Mouse (Mus musculus) small intestine, adult 2 months (tissue): ENCODE measurements around the gene Fam135a. TPM values are rescaled to one million over a fixed set of nuclear protein-coding genes. Genes with fewer than 3 reads are reported as not detected.

Experiments used
- H3K27ac ChIP-seq: fragments of 200-500 bp; 2 replicates; pipeline ENCODE4 v1.5.1; 2012; ENCODE audit warnings: low read depth, low read length, control low read depth, inconsistent platforms; ENCODE audit not compliant: insufficient read depth
- H3K27me3 ChIP-seq: fragments of 200-500 bp; 2 replicates; pipeline ENCODE4 v1.6.1; 2012; ENCODE audit warnings: mild to moderate bottlenecking, moderate library complexity, low read length, inconsistent platforms; ENCODE audit not compliant: control insufficient read depth, insufficient read depth
- H3K36me3 ChIP-seq: fragments of 200-500 bp; 2 replicates; pipeline ENCODE4 v1.6.1; 2012; ENCODE audit warnings: mild to moderate bottlenecking, low read length, control low read depth, inconsistent platforms; ENCODE audit not compliant: control insufficient read depth, insufficient read depth
- H3K4me1 ChIP-seq: fragments of 200-500 bp; 2 replicates; pipeline ENCODE4 v1.6.1; 2012; ENCODE audit warnings: low read length, inconsistent platforms, mixed read lengths; ENCODE audit not compliant: control insufficient read depth, insufficient read depth, insufficient read length
- H3K4me3 ChIP-seq: fragments of 200-500 bp; 2 replicates; pipeline ENCODE4 v1.5.1; 2012; ENCODE audit warnings: low read depth, mild to moderate bottlenecking, control low read depth, inconsistent platforms, low read length, moderate library complexity
- CTCF ChIP-seq: fragments of 200-500 bp; IDR thresholded peaks from 2 replicates; pipeline ENCODE4 v1.5.1; 2012; ENCODE audit warnings: low read depth, mild to moderate bottlenecking, control low read depth, inconsistent platforms, low read length, moderate library complexity, mixed read lengths; ENCODE audit not compliant: insufficient replicate concordance, insufficient read length; ENCODE audit errors: extremely low read depth
- POLR2A ChIP-seq: fragments of 200-500 bp; IDR thresholded peaks from 2 replicates; pipeline ENCODE4 v1.6.1; 2012; ENCODE audit warnings: low read depth, mild to moderate bottlenecking, control low read depth, inconsistent platforms, low read length, moderate library complexity
- whole genome bisulfite sequencing: fragments of 180-500 bp; shearing (Covaris S2); methylation state at CpG from one replicate; pipeline ENCODE4 v1.1.7; 2018; 5-methylcytosine and 5-hydroxymethylcytosine counted together
- polyA plus RNA-seq: library from polyadenylated mRNA; depleted of rRNA; stranded (reverse); fragments of >200 nt; gene quantifications from 2 replicates; pipeline ENCODE4 v1.2.3, GENCODE M21; 2012

Fam135a gene
- polyA plus RNA-seq, 1 experiment, result 6.7 TPM

DNA sequence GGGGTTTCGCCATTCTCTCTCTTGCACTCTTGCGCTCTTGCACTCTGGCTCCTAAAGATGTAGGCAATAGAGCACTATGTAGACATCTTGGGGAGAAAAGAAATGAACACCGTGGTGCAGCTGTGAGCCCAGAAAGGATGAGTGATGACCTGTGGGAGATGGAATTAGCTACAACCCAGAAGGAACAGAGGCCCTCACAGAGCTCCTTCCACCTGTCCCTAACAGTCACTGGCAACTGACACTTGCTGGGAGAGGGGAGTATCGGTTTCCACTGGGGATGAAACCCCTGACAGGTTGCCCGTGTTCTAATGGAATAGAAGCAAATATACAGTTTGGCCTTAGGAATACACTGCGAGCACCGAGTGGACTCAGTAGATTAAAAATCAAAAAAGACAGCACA, 31.3 kb downstream of the Fam135a start:
- Histone ChIP-seq H3K4me3 (no peak overlapping the region), H3K36me3 (peaks cover 4% of the 10 kb centered on the region), H3K27me3 (no peaks in the 10 kb centered on the region), H3K27ac (no peak overlapping the region), H3K4me1 (no peaks in the 10 kb centered on the region)
- WGBS, result 95% methylated on average over 7 of the region's 7 CpGs
- no peak for TF ChIP-seq POLR2A
- TF ChIP-seq CTCF, result no peak

DNA sequence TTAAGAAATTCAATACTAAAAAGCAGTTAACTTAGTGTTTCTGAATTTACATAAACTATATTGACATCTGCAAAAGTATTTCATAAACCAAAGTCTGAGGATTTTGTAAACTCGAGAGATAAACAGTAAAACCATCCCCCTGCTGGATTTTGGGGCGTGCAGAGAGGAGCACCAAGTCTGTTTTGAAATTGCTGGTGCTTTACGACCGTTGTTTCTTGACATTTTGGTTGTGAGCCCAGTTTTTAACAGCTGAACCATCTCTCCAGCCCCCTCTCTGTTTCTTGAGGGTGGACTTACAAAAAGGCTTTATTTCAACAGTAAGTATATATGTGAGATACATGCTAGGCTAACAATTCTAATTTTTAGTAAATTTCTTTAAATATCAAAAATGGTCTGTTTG, 33.4 kb downstream of the Fam135a start:
- 71% methylated on average over 4 of the region's 4 CpGs for WGBS
- H3K27ac ChIP-seq, result no peak overlapping the region
- TF ChIP-seq POLR2A (no peak), CTCF (no peak)
- H3K4me3 ChIP-seq, result no peak overlapping the region
- peaks cover 3% of the 10 kb centered on the region; the same call in 1 of the 2 replicates for H3K36me3 ChIP-seq
- H3K27me3 ChIP-seq, result no peaks in the 10 kb centered on the region
- no peaks in the 10 kb centered on the region for H3K4me1 ChIP-seq

DNA sequence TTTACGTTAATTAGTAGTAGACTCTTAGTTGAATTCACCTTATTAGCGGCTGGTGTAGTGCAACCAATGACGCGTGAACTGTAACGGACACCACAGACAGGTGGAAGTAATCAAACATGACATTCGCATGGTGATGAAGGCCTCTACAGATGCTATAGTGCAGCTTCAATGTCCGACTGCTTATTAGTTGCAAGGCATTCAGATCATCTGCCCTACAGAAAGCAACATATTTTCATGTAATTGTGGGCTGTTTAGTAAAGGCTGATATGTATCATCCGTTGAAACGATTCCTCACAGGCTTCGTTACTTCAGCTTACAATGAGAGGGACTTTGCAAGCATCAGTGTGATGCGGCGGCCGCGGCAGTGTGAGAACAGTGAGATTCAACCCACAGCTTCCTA, 44.4 kb downstream of the Fam135a start:
- H3K36me3 ChIP-seq, result peaks cover 25% of the 10 kb centered on the region
- H3K4me3 ChIP-seq, result no peak overlapping the region
- 95% methylated on average over 14 of the region's 14 CpGs for WGBS
- TF ChIP-seq CTCF, result no peak
- TF ChIP-seq POLR2A, result no peak
- H3K27ac ChIP-seq, result no peak overlapping the region
- no peaks in the 10 kb centered on the region for H3K27me3 ChIP-seq
- H3K4me1 ChIP-seq, result no peaks in the 10 kb centered on the region

DNA sequence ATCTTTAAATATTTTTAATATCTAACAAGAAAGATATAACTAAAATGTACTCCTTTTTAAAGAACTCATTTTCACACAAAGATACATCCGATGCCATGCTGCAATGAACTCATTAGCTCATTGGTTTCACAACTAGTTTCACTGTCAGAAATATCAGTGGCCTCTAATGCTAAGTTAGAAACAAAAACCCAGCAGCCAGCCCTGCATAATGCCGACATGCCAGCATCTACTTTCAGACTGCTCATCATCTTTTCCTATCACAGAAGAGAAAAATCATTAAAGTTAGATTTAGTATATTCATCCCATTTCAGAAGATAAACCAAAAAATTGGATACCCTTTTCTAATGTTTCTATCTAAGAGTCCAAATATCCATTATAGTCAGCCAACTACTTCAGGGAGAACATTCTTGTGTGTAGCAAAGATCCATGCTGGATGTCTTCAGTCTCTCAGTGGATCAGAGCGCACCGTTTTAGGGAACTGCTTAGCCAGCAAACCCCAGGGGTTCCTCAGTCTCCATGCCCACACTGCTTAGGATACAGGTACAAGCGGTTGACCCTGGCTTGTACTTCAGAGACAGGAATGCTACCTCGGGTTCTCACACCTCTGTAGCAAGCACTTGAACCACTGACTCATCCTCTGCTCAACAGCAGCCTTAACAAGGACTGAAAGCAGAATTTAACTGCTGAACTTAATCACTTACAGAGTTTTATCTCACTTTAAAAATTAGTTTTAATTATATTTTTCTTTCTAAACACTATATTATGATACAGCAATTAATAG, 53.2 kb downstream of the Fam135a start:
- Histone ChIP-seq H3K4me3 (no peak overlapping the region), H3K4me1 (no peaks in the 10 kb centered on the region), H3K36me3 (peaks cover 21% of the 10 kb centered on the region), H3K27ac (no peak overlapping the region), H3K27me3 (no peaks in the 10 kb centered on the region)
- TF ChIP-seq CTCF, result no peak
- TF ChIP-seq POLR2A, result no peak
- WGBS, result 86% methylated on average over 6 of the region's 6 CpGs

DNA sequence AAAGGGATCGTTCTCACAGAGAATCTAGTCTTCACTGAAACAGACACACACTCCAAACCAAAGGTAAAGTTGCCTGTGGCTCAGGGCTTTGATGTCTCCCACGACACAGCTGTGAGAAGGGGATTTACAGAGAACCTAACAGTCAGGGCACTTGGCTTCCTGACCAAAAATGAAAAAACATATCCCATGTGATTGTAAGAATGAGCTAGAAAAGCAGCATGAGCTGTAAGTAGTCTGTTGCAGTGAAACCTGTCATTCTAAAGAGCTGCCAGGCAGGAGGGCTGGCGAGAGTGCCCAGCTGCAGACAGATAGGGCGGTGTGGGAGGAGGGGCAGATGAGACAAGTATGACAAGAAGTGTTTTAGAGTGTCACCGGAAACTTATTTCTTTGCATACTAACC, 54.5 kb downstream of the Fam135a start:
- H3K4me3 ChIP-seq, result no peak overlapping the region
- H3K27ac ChIP-seq, result no peak overlapping the region
- H3K4me1 ChIP-seq, result no peaks in the 10 kb centered on the region
- 83% methylated on average over 5 of the region's 5 CpGs for WGBS
- peaks cover 19% of the 10 kb centered on the region for H3K36me3 ChIP-seq
- H3K27me3 ChIP-seq, result no peaks in the 10 kb centered on the region
- no peak for TF ChIP-seq POLR2A
- no peak for TF ChIP-seq CTCF

DNA sequence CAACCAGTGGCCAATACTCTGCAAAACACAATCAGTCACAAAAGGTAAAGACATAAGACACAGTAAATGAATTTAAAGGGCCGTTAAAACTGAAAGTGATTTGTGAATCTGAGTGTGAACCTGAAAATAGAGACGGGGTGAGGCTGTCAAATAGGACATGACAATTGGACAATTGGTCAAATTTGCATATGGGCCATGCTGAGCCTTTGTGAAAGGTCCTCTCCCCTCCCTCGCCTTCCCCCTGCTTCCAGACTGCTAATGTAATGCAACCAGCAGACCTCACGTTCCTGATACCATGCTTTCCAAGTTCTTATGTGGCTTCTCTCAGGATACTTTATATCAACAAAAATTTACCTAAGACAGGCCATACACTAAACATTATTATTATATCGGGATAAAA, 57.1 kb downstream of the Fam135a start:
- Histone ChIP-seq H3K4me3 (no peak overlapping the region), H3K4me1 (no peaks in the 10 kb centered on the region), H3K27ac (no peak overlapping the region), H3K36me3 (peaks cover 16% of the 10 kb centered on the region), H3K27me3 (no peaks in the 10 kb centered on the region)
- TF ChIP-seq POLR2A (no peak), CTCF (no peak)
- 85% methylated on average over 5 of the region's 5 CpGs for WGBS

DNA sequence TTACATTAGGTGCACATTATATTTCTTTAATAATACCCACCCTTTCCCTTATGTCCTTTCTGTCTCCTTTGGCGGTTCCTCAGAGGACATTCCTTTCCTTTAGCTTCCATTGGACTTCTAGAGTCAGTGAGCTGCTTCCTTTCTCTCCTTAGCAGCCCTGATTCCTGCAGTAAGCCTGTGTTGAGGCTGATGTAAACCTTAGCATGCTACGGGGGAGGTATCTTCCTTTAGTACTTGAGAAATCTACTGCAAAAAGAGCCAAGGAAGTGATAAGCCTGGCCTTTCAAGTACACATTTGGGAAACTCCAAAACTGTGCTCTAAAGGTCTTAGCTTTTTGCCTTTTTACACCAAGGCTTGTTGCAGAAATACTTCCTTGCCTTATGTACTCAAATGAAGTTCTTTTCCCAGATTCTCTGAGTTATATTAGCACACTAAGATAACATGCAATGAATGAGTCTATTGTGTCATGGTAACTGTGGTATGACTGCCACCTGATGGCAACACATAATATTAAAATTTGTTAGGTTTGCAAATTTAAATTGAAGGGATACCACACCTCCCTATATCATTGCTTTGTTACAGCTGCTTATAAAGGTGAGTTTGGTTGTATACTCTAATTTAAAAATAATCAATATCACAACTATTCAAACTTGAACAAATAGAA, 66.2 kb downstream of the Fam135a start:
- Histone ChIP-seq H3K4me1 (no peaks in the 10 kb centered on the region), H3K36me3 (peaks cover 19% of the 10 kb centered on the region), H3K27me3 (no peaks in the 10 kb centered on the region), H3K4me3 (no peak overlapping the region), H3K27ac (no peak overlapping the region)
- TF ChIP-seq POLR2A (no peak), CTCF (no peak)
- 66% methylated on average over 2 of the region's 2 CpGs for WGBS
